Mouse (Mus musculus): ENCODE data around the gene Sfxn2.
A peak's percentile ranks its signal among the peaks of the same experiment; 100 is the strongest.

Gene Sfxn2

GRCm38 (mm10) chr19:46528529-46529213 is 44.5 kb upstream of the Sfxn2 start:
- H3K27me3 ChIP-seq (ENCODE audit: insufficient read depth, low read length): 0 out of 2 replicates have a peak, but pooled peaks cover 4% of the 10 kb centered on the region
- no peaks in the 10 kb centered on the region for H3K9me3 ChIP-seq (ENCODE audit: low read length)
- peak overlapping the region; percentile 60 for H3K4me3 ChIP-seq (replicated peaks; ENCODE audit: low read length)
- TF ChIP-seq CTCF (conservative IDR thresholded peaks at IDR 0.05; ENCODE audit: low read length) (no peak), POU5F1 (IDR thresholded peaks at IDR 0.05; ENCODE audit: borderline replicate concordance, low read length) (no peak), NANOG (IDR thresholded peaks at IDR 0.05; ENCODE audit: borderline replicate concordance, low read length) (no peak)
- peaks cover 100% of the 10 kb centered on the region for H3K4me1 ChIP-seq (replicated peaks; ENCODE audit: low read depth, low read length)
- H3K36me3 ChIP-seq (ENCODE audit: insufficient read depth, low read length): no peaks in the 10 kb centered on the region

GRCm38 (mm10) chr19:46529601-46530448 is 43.3 kb upstream of the Sfxn2 start:
- no peak for TF ChIP-seq POU5F1 (IDR thresholded peaks at IDR 0.05; ENCODE audit: borderline replicate concordance, low read length)
- peak; percentile 33; the same call in 1 of the 2 replicates for TF ChIP-seq NANOG (IDR thresholded peaks at IDR 0.05; ENCODE audit: borderline replicate concordance, low read length)
- H3K27me3 ChIP-seq (ENCODE audit: insufficient read depth, low read length): 0 out of 2 replicates have a peak, but pooled peaks cover 4% of the 10 kb centered on the region
- peak overlapping the region; percentile 60 for H3K4me3 ChIP-seq (replicated peaks; ENCODE audit: low read length)
- peaks cover 97% of the 10 kb centered on the region for H3K4me1 ChIP-seq (replicated peaks; ENCODE audit: low read depth, low read length)
- H3K9me3 ChIP-seq (ENCODE audit: low read length): no peaks in the 10 kb centered on the region
- H3K36me3 ChIP-seq (ENCODE audit: insufficient read depth, low read length): no peaks in the 10 kb centered on the region

- Histone ChIP-seq H3K4me3 (replicated peaks; ENCODE audit: low read length) (peak overlapping the region; percentile 52), H3K9me3 (ENCODE audit: low read length) (no peaks in the 10 kb centered on the region), H3K36me3 (ENCODE audit: insufficient read depth, low read length) (no peaks in the 10 kb centered on the region), H3K27me3 (ENCODE audit: insufficient read depth, low read length) (0 out of 2 replicates have a peak, but pooled peaks cover 4% of the 10 kb centered on the region), H3K4me1 (replicated peaks; ENCODE audit: low read depth, low read length) (peaks cover 90% of the 10 kb centered on the region)
- TF ChIP-seq NANOG (IDR thresholded peaks at IDR 0.05; ENCODE audit: borderline replicate concordance, low read length): no peak
- no peak for TF ChIP-seq POU5F1 (IDR thresholded peaks at IDR 0.05; ENCODE audit: borderline replicate concordance, low read length)
- no peak for TF ChIP-seq CTCF (conservative IDR thresholded peaks at IDR 0.05; ENCODE audit: low read length)
These were observed 42.6 kb upstream of the Sfxn2 start for GRCm38 (mm10) chr19:46530449-46530990.

GRCm38 (mm10) chr19:46531071-46532030 is 41.8 kb upstream of the Sfxn2 start:
- Histone ChIP-seq H3K27me3 (ENCODE audit: insufficient read depth, low read length) (0 out of 2 replicates have a peak, but pooled peaks cover 4% of the 10 kb centered on the region), H3K4me3 (replicated peaks; ENCODE audit: low read length) (peak overlapping the region; percentile 52), H3K4me1 (replicated peaks; ENCODE audit: low read depth, low read length) (peaks cover 82% of the 10 kb centered on the region), H3K36me3 (ENCODE audit: insufficient read depth, low read length) (no peaks in the 10 kb centered on the region), H3K9me3 (ENCODE audit: low read length) (no peaks in the 10 kb centered on the region)
- no peak for TF ChIP-seq CTCF (conservative IDR thresholded peaks at IDR 0.05; ENCODE audit: low read length)
- no peak for TF ChIP-seq POU5F1 (IDR thresholded peaks at IDR 0.05; ENCODE audit: borderline replicate concordance, low read length)
- TF ChIP-seq NANOG (IDR thresholded peaks at IDR 0.05; ENCODE audit: borderline replicate concordance, low read length): no peak

- 0 out of 2 replicates have a peak, but pooled peaks cover 4% of the 10 kb centered on the region for H3K27me3 ChIP-seq (ENCODE audit: insufficient read depth, low read length)
- TF ChIP-seq NANOG (IDR thresholded peaks at IDR 0.05; ENCODE audit: borderline replicate concordance, low read length) (no peak), POU5F1 (IDR thresholded peaks at IDR 0.05; ENCODE audit: borderline replicate concordance, low read length) (no peak), CTCF (conservative IDR thresholded peaks at IDR 0.05; ENCODE audit: low read length) (no peak)
- H3K36me3 ChIP-seq (ENCODE audit: insufficient read depth, low read length): no peaks in the 10 kb centered on the region
These were observed 41.0 kb upstream of the Sfxn2 start for GRCm38 (mm10) chr19:46532031-46532688.

GRCm38 (mm10) chr19:46533066-46533465 is 40.1 kb upstream of the Sfxn2 start:
- H3K36me3 ChIP-seq (ENCODE audit: insufficient read depth, low read length): no peaks in the 10 kb centered on the region
- H3K4me3 ChIP-seq (replicated peaks; ENCODE audit: low read length): 0 out of 2 replicates have a peak overlapping the region, but pooled peaks have one; percentile 26
- H3K27me3 ChIP-seq (ENCODE audit: insufficient read depth, low read length): 0 out of 2 replicates have a peak, but pooled peaks cover 4% of the 10 kb centered on the region
- peaks cover 68% of the 10 kb centered on the region for H3K4me1 ChIP-seq (replicated peaks; ENCODE audit: low read depth, low read length)
- TF ChIP-seq CTCF (conservative IDR thresholded peaks at IDR 0.05; ENCODE audit: low read length): no peak
- no peak for TF ChIP-seq POU5F1 (IDR thresholded peaks at IDR 0.05; ENCODE audit: borderline replicate concordance, low read length)
- no peak for TF ChIP-seq NANOG (IDR thresholded peaks at IDR 0.05; ENCODE audit: borderline replicate concordance, low read length)
- H3K9me3 ChIP-seq (ENCODE audit: low read length): no peaks in the 10 kb centered on the region

More at GRCm38 (mm10) chr19:46532031-46532688, 41.0 kb upstream of the Sfxn2 start:
- peaks cover 74% of the 10 kb centered on the region for H3K4me1 ChIP-seq (replicated peaks; ENCODE audit: low read depth, low read length)
- H3K4me3 ChIP-seq (replicated peaks; ENCODE audit: low read length): peak overlapping the region; percentile 52
- no peaks in the 10 kb centered on the region for H3K9me3 ChIP-seq (ENCODE audit: low read length)

GRCm38 (mm10) chr19:46533525-46533924 is 39.6 kb upstream of the Sfxn2 start:
- H3K36me3 ChIP-seq (ENCODE audit: insufficient read depth, low read length): no peaks in the 10 kb centered on the region
- peaks cover 68% of the 10 kb centered on the region for H3K4me1 ChIP-seq (replicated peaks; ENCODE audit: low read depth, low read length)
- TF ChIP-seq NANOG (IDR thresholded peaks at IDR 0.05; ENCODE audit: borderline replicate concordance, low read length) (no peak), POU5F1 (IDR thresholded peaks at IDR 0.05; ENCODE audit: borderline replicate concordance, low read length) (no peak)
- no peaks in the 10 kb centered on the region for H3K9me3 ChIP-seq (ENCODE audit: low read length)
- 0 out of 2 replicates have a peak, but pooled peaks cover 4% of the 10 kb centered on the region for H3K27me3 ChIP-seq (ENCODE audit: insufficient read depth, low read length)
- H3K4me3 ChIP-seq (replicated peaks; ENCODE audit: low read length): peak overlapping the region; percentile 4; the same call in 1 of the 2 replicates

Measured in E14TG2a.4 (cell line).